Mouse (Mus musculus) kidney, postnatal 10 days (tissue): Measurements from ENCODE around the gene Azi2.

ENCODE experiments used
- DNase-seq: peaks from one replicate; pipeline ENCODE4 v3.0.0; 2021; ENCODE audit warnings: mixed read lengths

Azi2 gene

GRCm38 (mm10) chr9:118083834-118084233, 43.5 kb downstream of the Azi2 start:
- DNase-seq = no peak

GRCm38 (mm10) chr9:118099395-118099794, 59.1 kb downstream of the Azi2 start:
- DNase-seq = no peak

GRCm38 (mm10) chr9:118100484-118100883, 60.2 kb downstream of the Azi2 start:
- DNase-seq = no peak

GRCm38 (mm10) chr9:118101802-118102201, 61.5 kb downstream of the Azi2 start:
- DNase-seq = no peak

- DNase-seq = no peak
These were observed 68.3 kb downstream of the Azi2 start for GRCm38 (mm10) chr9:118108527-118109011.

- DNase-seq = no peak
These were observed 69.5 kb downstream of the Azi2 start for GRCm38 (mm10) chr9:118109697-118110359.

GRCm38 (mm10) chr9:118110360-118110710, 70.0 kb downstream of the Azi2 start:
- DNase-seq = no peak
